Mouse (Mus musculus) heart, embryonic 13.5 days (tissue): ENCODE measurements around the gene Nfatc4. TPM values are rescaled to one million over a fixed set of nuclear protein-coding genes. Genes with fewer than 3 reads are reported as not detected.

Experiments
- ATAC-seq: fragments of 200-750 bp; cut with Nextera tagmentation; 2 replicates; pipeline ENCODE4 v1.8.0; 2017; ENCODE audit warnings: moderate TSS enrichment; ENCODE audit not compliant: insufficient number of reproducible peaks, low FRiP score, low TSS enrichment; ENCODE audit errors: extremely low read depth
- H3K27ac ChIP-seq: fragments of 300-500 bp; sonication (generic); replicated peaks from 2 replicates; pipeline ENCODE4 v1.5.1; 2015; ENCODE audit warnings: moderate library complexity, mild to moderate bottlenecking, inconsistent platforms
- H3K27me3 ChIP-seq: fragments of 300-500 bp; sonication (generic); replicated peaks from 2 replicates; pipeline ENCODE4 v1.6.1; 2015; ENCODE audit warnings: mild to moderate bottlenecking, inconsistent platforms
- H3K36me3 ChIP-seq: fragments of 300-500 bp; sonication (generic); 2 replicates; pipeline ENCODE4 v1.6.1; 2015; ENCODE audit warnings: mild to moderate bottlenecking, inconsistent platforms
- H3K4me1 ChIP-seq: fragments of 300-500 bp; sonication (generic); 2 replicates; pipeline ENCODE4 v1.6.1; 2015; ENCODE audit warnings: inconsistent platforms
- H3K4me2 ChIP-seq: fragments of 300-500 bp; sonication (generic); 2 replicates; pipeline ENCODE4 v1.6.1; 2015; ENCODE audit warnings: inconsistent platforms, mild to moderate bottlenecking, moderate library complexity
- H3K4me3 ChIP-seq: fragments of 300-500 bp; sonication (generic); 2 replicates; pipeline ENCODE4 v1.5.1; 2015; ENCODE audit warnings: moderate library complexity, mild to moderate bottlenecking, inconsistent platforms
- H3K9ac ChIP-seq: fragments of 300-500 bp; sonication (generic); 2 replicates; pipeline ENCODE4 v1.6.1; 2015; ENCODE audit warnings: inconsistent platforms, mild to moderate bottlenecking, moderate library complexity
- H3K9me3 ChIP-seq: fragments of 300-500 bp; sonication (generic); 2 replicates; pipeline ENCODE4 v1.6.1; 2016; ENCODE audit warnings: inconsistent platforms
- WGBS: fragments of 180-500 bp; shearing (Covaris S2); methylation state at CpG from one replicate; pipeline ENCODE4 v1.1.7; 2015; ENCODE audit warnings: mixed read lengths; 5-methylcytosine and 5-hydroxymethylcytosine counted together
- polyA plus RNA-seq: library from polyadenylated mRNA; unstranded; fragments of >200 nt; fragmentation: Nextera tagmentation; extraction: Ambion mirVana; gene quantifications from 2 replicates; pipeline ENCODE4 v1.2.1, GENCODE M21; 2015

The Nfatc4 gene
- polyA plus RNA-seq, 1 experiment from 2014 or later = 12.5 TPM

DNA sequence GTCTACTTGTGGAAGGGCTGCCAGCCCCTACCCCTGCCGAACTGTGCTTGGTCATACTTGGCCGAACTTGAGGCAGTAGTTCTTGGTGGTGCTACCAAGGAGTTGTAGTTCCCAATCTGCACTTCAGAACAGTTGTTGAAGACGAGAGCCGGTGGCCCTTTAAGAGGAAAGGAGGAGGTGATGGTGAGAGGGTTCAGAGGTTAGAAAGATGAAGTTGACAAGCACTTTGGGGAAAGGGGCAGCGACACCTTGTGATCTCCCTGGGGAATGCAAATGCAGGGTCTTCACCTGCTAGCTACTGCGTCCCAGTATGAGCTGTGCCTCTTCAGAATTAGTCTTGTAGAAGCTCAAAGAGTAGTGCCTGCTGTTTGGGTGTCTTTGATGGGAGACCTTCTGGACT is 37.7 kb upstream of the Nfatc4 start:
- Histone ChIP-seq H3K9me3 (no peaks in the 10 kb centered on the region), H3K4me1 (peaks cover 60% of the 10 kb centered on the region), H3K36me3 (peaks cover 10% of the 10 kb centered on the region), H3K4me2 (peak overlapping the region; percentile 73; the same call in 1 of the 2 replicates), H3K4me3 (no peak overlapping the region), H3K9ac (no peak overlapping the region), H3K27me3 (peaks cover 88% of the 10 kb centered on the region), H3K27ac (no peak overlapping the region)
- WGBS = 28% methylated on average over 6 of the region's 6 CpGs
- no peak for ATAC-seq

DNA sequence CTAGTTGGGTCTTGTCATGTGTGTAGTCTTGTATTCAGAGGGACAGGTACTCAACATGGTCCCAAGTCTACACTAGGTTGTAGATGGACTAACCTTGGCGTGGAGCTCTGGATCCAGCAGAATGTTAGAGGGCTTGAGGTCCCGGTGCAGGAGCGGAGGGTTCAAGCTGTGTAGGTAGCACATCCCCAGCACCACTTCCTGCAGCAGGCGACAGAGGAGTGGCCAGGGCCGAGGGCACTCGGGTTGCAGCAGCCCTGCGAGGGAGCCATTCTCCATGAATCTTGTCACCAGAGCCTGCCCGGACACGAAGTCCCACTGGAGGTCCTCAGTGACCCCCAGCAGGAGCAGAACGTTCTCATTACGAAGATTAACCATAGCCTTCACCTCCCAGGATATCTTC is 35.2 kb upstream of the Nfatc4 start:
- Histone ChIP-seq H3K4me3 (peak overlapping the region; percentile 60), H3K9me3 (no peaks in the 10 kb centered on the region), H3K27me3 (peaks cover 83% of the 10 kb centered on the region), H3K36me3 (0 out of 2 replicates have a peak, but pooled peaks cover 2% of the 10 kb centered on the region), H3K9ac (peak overlapping the region; percentile 76; the same call in 1 of the 2 replicates), H3K4me2 (peak overlapping the region; percentile 88), H3K27ac (no peak overlapping the region), H3K4me1 (peaks cover 39% of the 10 kb centered on the region)
- ATAC-seq = no peak
- WGBS = 28% methylated on average over 11 of the region's 11 CpGs

DNA sequence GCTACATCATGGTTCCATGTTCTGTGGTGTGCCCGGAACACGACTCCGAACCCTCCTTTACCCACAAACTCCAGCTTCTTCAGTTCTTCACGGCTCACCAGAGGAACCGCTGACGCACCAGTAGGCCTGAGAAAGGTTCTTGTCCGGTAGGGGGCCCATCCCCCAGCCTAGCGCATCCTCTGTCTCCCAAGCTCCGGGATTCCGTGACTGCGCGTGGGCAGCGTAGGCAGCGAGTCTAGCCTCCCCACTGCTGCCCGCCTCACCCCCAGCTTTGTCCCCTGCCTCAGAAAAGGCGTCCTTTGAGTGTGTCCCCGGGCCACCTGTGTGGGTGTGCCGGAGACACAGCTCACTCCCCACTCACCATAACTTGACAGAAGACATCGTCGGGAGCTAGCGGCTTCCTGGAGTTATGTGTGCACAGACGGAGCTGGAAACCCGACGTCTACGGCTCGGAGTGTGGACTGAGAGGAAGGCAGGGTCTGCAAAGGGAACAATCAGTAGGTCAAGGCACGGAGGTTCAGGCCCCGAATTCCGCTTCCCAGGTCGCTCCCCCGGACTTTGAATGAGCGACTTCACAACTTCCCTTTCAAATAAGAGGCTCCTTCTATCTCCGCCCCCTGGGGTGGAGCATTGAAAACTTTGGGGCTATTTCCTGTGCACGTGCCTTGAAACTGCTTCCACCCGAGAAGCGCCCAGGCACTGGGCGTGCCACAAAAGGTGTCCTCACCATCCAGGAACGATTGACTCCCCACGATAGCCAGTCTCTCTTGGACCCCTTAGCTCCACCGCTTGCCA is 34.5 kb upstream of the Nfatc4 start, which contains the start of gene Ripk3:
Gene Ripk3, minus strand, starts transcription at position 610 of the 795 bp plus-strand sequence.
- peak within 1 kb of the TSS; percentile 88 for H3K4me2 ChIP-seq
- 0 out of 2 replicates have a peak, but pooled peaks cover 2% of the 10 kb centered on the region for H3K36me3 ChIP-seq
- H3K4me1 ChIP-seq = peaks cover 32% of the 10 kb centered on the region
- WGBS = 5% methylated on average over 40 of the region's 40 CpGs
- no peaks in the 10 kb centered on the region for H3K9me3 ChIP-seq
- H3K9ac ChIP-seq = peak within 1 kb of the TSS; percentile 76
- no peak within 1 kb of the TSS for H3K27ac ChIP-seq
- no peak for ATAC-seq
- peak within 1 kb of the TSS; percentile 60 for H3K4me3 ChIP-seq
- peaks cover 77% of the 10 kb centered on the region for H3K27me3 ChIP-seq

DNA sequence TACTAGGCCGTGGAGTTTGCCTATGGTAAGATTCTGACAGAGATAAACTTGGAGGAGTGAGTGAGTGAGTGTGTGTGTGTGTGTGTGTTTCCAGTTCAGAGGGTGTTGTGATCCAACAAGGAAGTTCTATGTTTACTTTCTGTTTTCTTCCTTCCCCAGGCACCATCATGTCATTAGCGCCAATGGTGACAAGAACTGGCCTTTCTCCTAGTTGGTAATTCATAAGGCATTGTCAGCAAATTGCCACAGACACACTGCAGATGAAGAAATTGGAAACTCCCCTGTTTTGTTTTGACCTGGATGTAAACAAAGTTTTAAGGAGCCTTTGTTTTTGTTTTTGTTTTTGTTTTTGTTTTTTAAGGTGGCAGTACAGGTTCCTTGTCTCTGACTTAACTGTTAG is 29.5 kb upstream of the Nfatc4 start:
- H3K9me3 ChIP-seq = no peaks in the 10 kb centered on the region
- no peak for ATAC-seq
- peaks cover 27% of the 10 kb centered on the region for H3K27me3 ChIP-seq
- H3K9ac ChIP-seq = no peak overlapping the region
- H3K27ac ChIP-seq = no peak overlapping the region
- peaks cover 16% of the 10 kb centered on the region for H3K4me1 ChIP-seq
- 48% methylated on average over 2 of the region's 2 CpGs for WGBS
- no peak overlapping the region for H3K4me3 ChIP-seq
- H3K36me3 ChIP-seq = no peaks in the 10 kb centered on the region
- no peak overlapping the region for H3K4me2 ChIP-seq

DNA sequence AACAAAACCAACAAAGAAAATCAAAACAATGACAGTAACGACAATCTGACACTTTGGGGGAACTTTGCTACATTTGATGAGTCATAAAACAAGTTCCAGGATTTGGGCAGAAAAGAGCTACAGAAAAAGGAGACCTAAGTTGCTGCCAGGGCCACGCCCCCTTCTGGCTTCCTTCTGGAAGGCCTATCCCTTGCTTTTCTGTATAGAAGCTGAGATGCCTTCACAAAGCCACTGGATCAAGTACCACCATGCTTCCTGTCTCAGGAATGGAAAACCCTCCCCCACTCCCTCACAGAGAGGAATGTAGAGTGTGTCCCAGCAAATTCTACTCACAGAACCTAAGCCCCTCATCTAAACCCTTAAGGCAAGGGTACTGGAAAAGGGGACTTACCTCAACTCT is 29.0 kb upstream of the Nfatc4 start:
- Histone ChIP-seq H3K36me3 (no peaks in the 10 kb centered on the region), H3K4me3 (no peak overlapping the region), H3K27ac (no peak overlapping the region), H3K4me2 (no peak overlapping the region), H3K27me3 (peaks cover 22% of the 10 kb centered on the region), H3K9ac (no peak overlapping the region), H3K9me3 (no peaks in the 10 kb centered on the region), H3K4me1 (peaks cover 11% of the 10 kb centered on the region)
- 59% methylated on average over 2 of the region's 2 CpGs for WGBS
- ATAC-seq = no peak

DNA sequence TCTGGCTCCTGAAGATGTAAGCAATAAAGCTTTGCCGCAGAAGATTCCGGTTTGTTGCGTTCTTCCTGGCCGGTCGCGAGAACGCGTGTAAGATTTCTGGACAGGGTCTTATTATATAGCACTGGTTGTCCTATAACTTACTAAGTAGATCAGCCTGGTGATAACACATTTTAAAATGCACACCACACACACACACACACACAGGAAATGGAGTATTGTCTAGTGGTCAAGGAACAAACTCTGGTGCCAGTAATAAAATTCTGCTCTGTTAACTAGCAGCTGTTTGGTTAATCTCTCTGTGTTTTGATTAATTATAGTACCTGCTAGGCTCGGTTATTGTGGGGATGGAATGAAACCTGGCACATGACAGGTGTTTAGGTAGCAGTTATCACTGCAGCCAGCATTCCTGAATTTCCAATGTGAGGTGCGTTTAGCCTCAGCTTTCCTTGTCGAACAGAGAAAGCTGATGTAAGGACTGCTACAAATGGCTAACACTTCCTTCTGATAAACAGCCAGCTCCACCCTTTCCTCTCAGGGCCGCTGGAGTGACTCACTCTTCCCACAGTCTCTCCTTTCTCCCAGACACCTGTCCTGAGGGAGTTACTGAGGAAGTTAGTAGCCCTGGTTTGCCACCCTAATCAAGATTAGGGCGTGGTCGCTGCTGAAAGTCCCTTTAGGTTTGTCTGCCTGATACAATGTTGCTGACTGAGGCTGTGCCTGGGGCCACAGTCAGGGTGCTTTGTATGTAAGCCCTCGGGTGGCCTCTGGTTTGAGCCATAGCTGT is 27.4 kb upstream of the Nfatc4 start:
- H3K27me3 ChIP-seq = peaks cover 6% of the 10 kb centered on the region; the same call in 1 of the 2 replicates

DNA sequence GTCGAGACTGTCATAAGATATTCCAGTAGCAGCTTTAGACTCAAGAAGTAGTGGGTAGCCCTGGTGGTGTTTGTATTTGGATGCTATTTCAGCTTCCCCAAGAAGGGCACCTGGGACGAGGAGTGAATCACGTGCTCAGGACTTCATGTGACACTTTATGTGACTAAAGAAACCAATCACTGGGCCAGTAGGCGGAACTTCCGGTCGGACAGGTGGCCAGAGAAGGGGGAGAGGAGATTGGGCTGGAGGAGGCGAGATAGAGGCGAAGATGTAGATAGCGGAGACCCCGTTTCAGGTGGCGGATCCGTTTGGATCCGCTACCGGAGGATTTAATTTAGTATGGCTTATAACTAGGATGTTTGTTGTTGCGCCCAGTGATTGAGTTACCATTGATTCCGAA is 8.1 kb upstream of the Nfatc4 start:
- peak overlapping the region; percentile 75 for H3K4me2 ChIP-seq
- H3K4me3 ChIP-seq = peak overlapping the region; percentile 56
- no peaks in the 10 kb centered on the region for H3K36me3 ChIP-seq
- no peaks in the 10 kb centered on the region for H3K9me3 ChIP-seq
- H3K27me3 ChIP-seq = no peaks in the 10 kb centered on the region; the same call in 1 of the 2 replicates
- 0 out of 2 replicates have a peak overlapping the region, but pooled peaks have one; percentile 37 for H3K27ac ChIP-seq
- H3K9ac ChIP-seq = peak overlapping the region; percentile 78
- no peak for ATAC-seq
- 28% methylated on average over 16 of the region's 16 CpGs for WGBS
- H3K4me1 ChIP-seq = peaks cover 5% of the 10 kb centered on the region; the same call in 1 of the 2 replicates

More for the DNA sequence above, 27.4 kb upstream of the Nfatc4 start:
- Histone ChIP-seq H3K36me3 (no peaks in the 10 kb centered on the region), H3K9ac (no peak overlapping the region), H3K4me1 (peaks cover 11% of the 10 kb centered on the region; the same call in 1 of the 2 replicates), H3K9me3 (no peaks in the 10 kb centered on the region), H3K4me3 (no peak overlapping the region), H3K27ac (peak overlapping the region; percentile 37), H3K4me2 (no peak overlapping the region)
- WGBS = 67% methylated on average over 15 of the region's 15 CpGs
- ATAC-seq = no peak

DNA sequence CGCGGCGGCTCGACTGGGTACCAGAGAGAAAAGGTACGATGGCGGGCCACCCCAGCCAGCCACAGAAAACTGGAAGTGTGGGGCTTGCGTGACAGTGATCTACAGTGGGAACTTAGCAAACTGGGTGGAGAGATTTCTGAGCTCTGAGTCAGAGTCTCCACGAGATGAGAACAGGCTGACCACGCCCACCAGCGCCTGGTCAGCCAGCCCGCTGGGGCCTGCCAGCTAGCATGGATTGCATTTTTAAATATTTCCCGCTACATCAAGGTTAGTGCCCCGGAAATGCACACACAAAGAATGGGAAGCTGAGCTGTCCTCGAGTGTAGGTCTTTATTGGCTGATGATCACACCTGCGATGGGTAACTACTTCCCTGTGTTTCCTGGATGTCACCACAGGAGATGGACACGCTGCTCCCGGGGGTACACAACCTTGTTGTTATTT is 7.6 kb upstream of the Nfatc4 start:
- H3K9me3 ChIP-seq = no peaks in the 10 kb centered on the region
- H3K4me1 ChIP-seq = peaks cover 5% of the 10 kb centered on the region; the same call in 1 of the 2 replicates
- no peaks in the 10 kb centered on the region; the same call in 1 of the 2 replicates for H3K27me3 ChIP-seq
- H3K4me2 ChIP-seq = peak overlapping the region; percentile 75
- no peak for ATAC-seq
- H3K9ac ChIP-seq = peak overlapping the region; percentile 78
- WGBS = 23% methylated on average over 17 of the region's 17 CpGs
- H3K4me3 ChIP-seq = peak overlapping the region; percentile 56
- 0 out of 2 replicates have a peak overlapping the region, but pooled peaks have one; percentile 37 for H3K27ac ChIP-seq
- H3K36me3 ChIP-seq = no peaks in the 10 kb centered on the region

DNA sequence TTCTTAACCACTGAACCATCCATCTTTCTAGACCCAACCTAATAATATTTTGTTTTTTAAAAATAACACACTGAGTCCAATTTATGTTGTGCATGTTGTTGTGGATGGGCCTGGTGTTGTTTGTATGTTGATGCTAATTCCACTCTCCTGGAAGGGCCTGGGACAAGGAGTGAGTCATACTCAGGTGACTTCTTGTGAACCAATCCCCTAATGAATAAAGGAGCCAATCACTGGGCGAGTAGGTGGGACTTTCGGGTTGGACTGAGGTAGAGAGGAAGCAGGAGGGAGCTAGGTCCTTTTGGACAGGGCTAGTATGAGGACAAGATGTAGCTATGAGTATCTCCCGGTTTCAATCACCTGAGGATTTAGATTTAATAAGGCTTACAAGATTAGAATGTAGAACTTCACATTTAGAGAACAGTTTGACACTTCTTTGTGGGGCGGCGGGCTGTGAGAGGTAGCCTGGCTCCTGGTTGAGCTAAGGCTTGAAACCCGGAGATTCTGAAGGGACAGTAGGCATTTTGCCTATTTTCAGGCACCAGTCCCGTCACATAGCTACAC is 3.0 kb upstream of the Nfatc4 start:
- H3K36me3 ChIP-seq = no peaks in the 10 kb centered on the region
- no peak for ATAC-seq
- H3K4me1 ChIP-seq = peaks cover 23% of the 10 kb centered on the region
- no peak overlapping the region for H3K9ac ChIP-seq
- no peak overlapping the region for H3K27ac ChIP-seq
- H3K4me3 ChIP-seq = no peak overlapping the region
- no peak overlapping the region for H3K4me2 ChIP-seq
- H3K27me3 ChIP-seq = no peaks in the 10 kb centered on the region
- no peaks in the 10 kb centered on the region for H3K9me3 ChIP-seq
- WGBS = 67% methylated on average over 7 of the region's 7 CpGs

DNA sequence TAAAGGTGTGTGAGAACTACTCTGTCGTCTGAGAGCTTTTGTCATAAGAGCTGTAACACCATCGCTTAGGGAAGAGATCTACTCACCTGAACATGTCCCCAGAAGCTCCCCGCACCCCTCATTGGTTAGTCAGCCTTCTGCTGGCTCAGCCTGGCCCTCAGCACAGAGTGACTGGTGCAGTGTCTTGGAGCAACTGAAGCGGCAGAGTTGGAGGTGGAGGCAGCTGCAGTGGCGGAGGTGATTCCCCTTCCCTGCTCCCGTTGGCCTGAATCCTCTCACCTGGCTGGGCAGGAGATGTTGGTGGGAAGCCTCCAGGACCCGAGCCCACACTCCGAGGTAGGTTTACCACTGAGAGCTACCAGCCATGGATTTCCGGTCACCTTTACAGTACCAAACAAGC is 2.4 kb upstream of the Nfatc4 start:
- WGBS = 68% methylated on average over 9 of the region's 9 CpGs
- no peaks in the 10 kb centered on the region for H3K36me3 ChIP-seq
- no peak for ATAC-seq
- no peak overlapping the region for H3K9ac ChIP-seq
- H3K4me1 ChIP-seq = peaks cover 26% of the 10 kb centered on the region
- no peak overlapping the region for H3K4me2 ChIP-seq
- H3K27ac ChIP-seq = no peak overlapping the region
- H3K9me3 ChIP-seq = no peaks in the 10 kb centered on the region
- peaks cover 2% of the 10 kb centered on the region; the same call in 1 of the 2 replicates for H3K27me3 ChIP-seq
- no peak overlapping the region for H3K4me3 ChIP-seq
